Mouse (Mus musculus) myocyte (in vitro differentiated cells): ENCODE measurements around the gene Pip5k1a.

Experiments
- CEBPB ChIP-seq: IDR thresholded peaks from 2 replicates; pipeline ENCODE4 v1.6.1; 2011; ENCODE audit warnings: mild to moderate bottlenecking, moderate library complexity; ENCODE audit not compliant: poor library complexity, insufficient read depth, severe bottlenecking
- MYOD1 ChIP-seq, 3 experiments: IDR thresholded peaks; one replicate each; pipeline ENCODE4 v1.6.1; 2011; ENCODE audit warnings: control low read depth in 2 of 3, low read depth in 2 of 3, mild to moderate bottlenecking in 2 of 3, moderate library complexity in 1 of 3; ENCODE audit not compliant: insufficient read length in 2 of 3, control insufficient read depth in 1 of 3
- MYOG ChIP-seq, 3 experiments: IDR thresholded peaks; one replicate each; pipeline ENCODE4 v1.6.1; 2011; ENCODE audit warnings: control low read depth in 2 of 3, low read depth in 2 of 3, mild to moderate bottlenecking in 2 of 3; ENCODE audit not compliant: insufficient read length in 2 of 3, control insufficient read depth in 1 of 3, insufficient read depth in 1 of 3

- TF ChIP-seq CEBPB: no peak
- TF ChIP-seq MYOG (IDR thresholded peaks at IDR 0.05; ENCODE audit: control insufficient read depth in 1 of 3, insufficient read depth in 1 of 3, insufficient read length in 2 of 3, low read depth in 2 of 3): no peak
- TF ChIP-seq MYOD1 (IDR thresholded peaks at IDR 0.05; ENCODE audit: control insufficient read depth in 1 of 3, insufficient read length in 2 of 3, low read depth in 2 of 3): no peak
Measured at GRCm38 (mm10) chr3:95016532-95017056, 90.1 kb downstream of the Pip5k1a start.
